Mouse (Mus musculus): ENCODE results near the gene Nmt1. TPM values are rescaled to one million over a fixed set of nuclear protein-coding genes. Genes with fewer than 3 reads are reported as not detected.

Nmt1 gene
- total and polyA plus RNA-seq, 2 experiments from 2014 or later: 46.6 to 47.6 TPM

DNA sequence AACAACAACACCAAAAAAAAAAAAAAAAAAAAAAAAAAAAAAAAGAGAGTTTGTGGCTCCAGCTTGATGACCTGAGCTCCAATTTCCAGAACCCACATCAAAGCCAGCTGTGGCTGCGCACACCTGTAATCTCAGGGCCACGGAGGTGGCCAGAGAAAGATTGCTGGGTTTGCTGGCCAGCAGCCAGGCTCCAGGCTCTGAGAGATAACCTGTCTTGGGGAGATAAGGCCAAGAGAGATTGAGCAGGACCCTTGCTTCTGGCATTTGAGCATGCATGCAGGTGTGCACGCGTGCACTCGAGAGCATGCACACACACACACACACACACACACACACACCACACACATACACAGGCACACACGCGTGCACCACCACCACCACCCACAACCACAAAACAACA lies 65.3 kb downstream of the Nmt1 start:
- Histone ChIP-seq H3K9ac (replicated peaks; ENCODE audit: low read depth, low read length) (no peak overlapping the region), H3K4me1 (ENCODE audit: control insufficient read depth, insufficient read depth) (peaks cover 44% of the 10 kb centered on the region), H3K4me3 (ENCODE audit: low read depth, low read length) (no peak overlapping the region), H3K4me2 (ENCODE audit: low read depth, low read length) (no peak overlapping the region), H3K9me3 (replicated peaks; ENCODE audit: control insufficient read depth, low read length) (no peaks in the 10 kb centered on the region), H3K27ac (ENCODE audit: low read depth) (no peak overlapping the region), H3K27me3 (ENCODE audit: control insufficient read depth, insufficient read depth, low read length) (no peaks in the 10 kb centered on the region), H3K36me3 (replicated peaks; ENCODE audit: control insufficient read depth, insufficient read depth, low read length) (no peaks in the 10 kb centered on the region)
- TF ChIP-seq EP300 (IDR thresholded peaks at IDR 0.05; ENCODE audit: low read depth) (no peak), CTCF (IDR thresholded peaks at IDR 0.05; ENCODE audit: low read depth) (no peak)
- ATAC-seq (ENCODE audit: insufficient read depth, low read depth): no peak
- WGBS: 64% methylated on average over 7 of the region's 7 CpGs
- DNase-seq (ENCODE audit: low spot score): no peak

DNA sequence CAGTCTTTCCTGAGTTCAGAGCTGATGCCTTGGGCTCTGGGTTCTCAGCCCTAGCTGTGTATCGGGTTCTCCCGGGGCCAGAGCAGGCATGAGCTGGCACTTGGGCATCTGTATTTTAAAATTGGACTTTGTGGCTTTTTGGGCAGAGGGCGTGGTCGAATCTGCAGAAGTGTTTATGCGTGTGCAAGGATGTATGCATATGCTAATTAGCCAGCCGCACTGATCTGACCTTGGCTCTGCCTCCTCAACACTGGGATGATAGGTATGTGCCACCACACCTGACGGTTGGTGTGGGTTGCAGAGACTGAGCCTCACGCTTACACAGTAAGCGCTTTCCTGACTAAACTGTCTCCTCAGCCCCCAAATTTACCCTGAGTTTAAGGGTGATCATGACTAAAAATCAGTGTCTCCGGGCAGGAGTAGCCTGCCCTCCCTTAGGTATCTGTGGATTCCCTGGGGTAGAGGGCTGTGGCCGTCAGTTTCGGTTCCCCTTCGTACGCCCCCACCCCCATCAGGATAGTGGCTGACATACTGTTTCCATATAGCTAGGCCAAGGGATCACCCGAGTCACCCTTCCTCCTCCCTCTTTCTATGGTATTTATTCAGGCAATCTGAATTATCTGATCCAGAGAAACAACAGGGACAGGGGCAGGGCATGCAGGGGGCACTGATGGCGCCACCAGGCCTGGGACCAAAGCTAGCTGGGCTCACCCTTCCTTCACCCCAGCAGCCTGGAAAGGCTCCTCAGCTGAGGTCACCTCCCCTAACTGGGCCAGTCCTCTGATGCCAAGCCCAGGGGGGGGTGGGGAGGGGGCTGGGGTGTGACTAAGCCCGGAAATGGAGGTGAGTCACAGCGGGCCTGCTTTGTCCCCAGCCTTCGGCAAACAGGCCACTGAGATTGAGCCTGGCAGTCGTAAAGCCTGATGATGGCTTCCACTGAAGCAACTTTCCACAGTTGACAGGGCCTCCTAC lies 66.2 kb downstream of the Nmt1 start:
- ATAC-seq (ENCODE audit: insufficient read depth, low read depth): peak; percentile 40
- no peak for TF ChIP-seq CTCF (IDR thresholded peaks at IDR 0.05; ENCODE audit: low read depth)
- TF ChIP-seq EP300 (IDR thresholded peaks at IDR 0.05; ENCODE audit: low read depth): no peak
- Histone ChIP-seq H3K27ac (ENCODE audit: low read depth) (peak overlapping the region; percentile 97), H3K4me2 (ENCODE audit: low read depth, low read length) (no peak overlapping the region), H3K9me3 (replicated peaks; ENCODE audit: control insufficient read depth, low read length) (no peaks in the 10 kb centered on the region), H3K4me3 (ENCODE audit: low read depth, low read length) (no peak overlapping the region), H3K27me3 (ENCODE audit: control insufficient read depth, insufficient read depth, low read length) (no peaks in the 10 kb centered on the region), H3K9ac (replicated peaks; ENCODE audit: low read depth, low read length) (peak overlapping the region; percentile 30; the same call in 1 of the 2 replicates), H3K4me1 (ENCODE audit: control insufficient read depth, insufficient read depth) (peaks cover 52% of the 10 kb centered on the region), H3K36me3 (replicated peaks; ENCODE audit: control insufficient read depth, insufficient read depth, low read length) (no peaks in the 10 kb centered on the region)
- WGBS: 56% methylated on average over 20 of the region's 20 CpGs
- DNase-seq (ENCODE audit: low spot score): peak; percentile 68

DNA sequence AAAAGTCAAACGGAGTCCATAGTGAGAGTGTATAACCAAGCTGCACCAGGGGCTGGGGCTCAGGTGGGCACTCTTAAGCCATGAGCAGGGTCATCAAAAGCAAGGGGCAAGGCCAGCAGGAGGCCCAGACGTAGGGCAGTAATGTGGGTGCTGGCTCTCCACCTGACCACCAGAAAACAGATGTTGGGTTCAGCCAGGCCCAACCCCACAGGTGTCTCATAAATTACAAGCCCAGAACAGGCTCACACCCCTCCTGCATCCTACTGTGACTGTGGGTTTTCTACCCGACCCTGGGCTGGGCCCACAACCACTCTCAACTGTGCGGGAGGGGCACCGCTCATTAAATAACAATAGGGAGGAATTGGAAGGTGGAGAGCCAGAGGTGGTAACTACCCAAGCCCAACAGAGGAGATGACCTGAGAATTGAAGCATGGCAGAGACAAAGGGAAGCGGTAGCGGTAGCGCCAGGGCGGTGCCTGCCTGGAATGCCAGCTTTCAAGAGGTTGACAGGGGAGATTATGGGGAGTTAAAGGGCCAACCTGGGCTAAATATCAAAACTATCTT lies 67.2 kb downstream of the Nmt1 start:
- H3K4me1 ChIP-seq (ENCODE audit: control insufficient read depth, insufficient read depth): peaks cover 53% of the 10 kb centered on the region
- H3K36me3 ChIP-seq (replicated peaks; ENCODE audit: control insufficient read depth, insufficient read depth, low read length): no peaks in the 10 kb centered on the region
- H3K4me2 ChIP-seq (ENCODE audit: low read depth, low read length): no peak overlapping the region

GRCm38 (mm10) chr11:103095801-103096200 lies 67.8 kb downstream of the Nmt1 start:
- Histone ChIP-seq H3K36me3 (replicated peaks; ENCODE audit: control insufficient read depth, insufficient read depth, low read length) (no peaks in the 10 kb centered on the region), H3K27ac (ENCODE audit: low read depth) (peak overlapping the region; percentile 97), H3K4me1 (ENCODE audit: control insufficient read depth, insufficient read depth) (peaks cover 58% of the 10 kb centered on the region), H3K9ac (replicated peaks; ENCODE audit: low read depth, low read length) (no peak overlapping the region), H3K4me3 (ENCODE audit: low read depth, low read length) (no peak overlapping the region), H3K4me2 (ENCODE audit: low read depth, low read length) (no peak overlapping the region), H3K27me3 (ENCODE audit: control insufficient read depth, insufficient read depth, low read length) (no peaks in the 10 kb centered on the region), H3K9me3 (replicated peaks; ENCODE audit: control insufficient read depth, low read length) (no peaks in the 10 kb centered on the region)
- TF ChIP-seq CTCF (IDR thresholded peaks at IDR 0.05; ENCODE audit: low read depth) (no peak), EP300 (IDR thresholded peaks at IDR 0.05; ENCODE audit: low read depth) (peak; percentile 48)
- ATAC-seq (ENCODE audit: insufficient read depth, low read depth) (no peak), DNase-seq (ENCODE audit: low spot score) (no peak)
- WGBS: 39% methylated on average over 6 of the region's 6 CpGs

More for the DNA sequence above, 67.2 kb downstream of the Nmt1 start:
- no peak for TF ChIP-seq EP300 (IDR thresholded peaks at IDR 0.05; ENCODE audit: low read depth)
- TF ChIP-seq CTCF (IDR thresholded peaks at IDR 0.05; ENCODE audit: low read depth): no peak
- H3K4me3 ChIP-seq (ENCODE audit: low read depth, low read length): no peak overlapping the region
- H3K27ac ChIP-seq (ENCODE audit: low read depth): peak overlapping the region; percentile 97
- H3K9me3 ChIP-seq (replicated peaks; ENCODE audit: control insufficient read depth, low read length): no peaks in the 10 kb centered on the region
- ATAC-seq (ENCODE audit: insufficient read depth, low read depth) (no peak), DNase-seq (ENCODE audit: low spot score) (no peak)
- H3K9ac ChIP-seq (replicated peaks; ENCODE audit: low read depth, low read length): no peak overlapping the region
- WGBS: 74% methylated on average over 9 of the region's 9 CpGs
- H3K27me3 ChIP-seq (ENCODE audit: control insufficient read depth, insufficient read depth, low read length): no peaks in the 10 kb centered on the region

DNA sequence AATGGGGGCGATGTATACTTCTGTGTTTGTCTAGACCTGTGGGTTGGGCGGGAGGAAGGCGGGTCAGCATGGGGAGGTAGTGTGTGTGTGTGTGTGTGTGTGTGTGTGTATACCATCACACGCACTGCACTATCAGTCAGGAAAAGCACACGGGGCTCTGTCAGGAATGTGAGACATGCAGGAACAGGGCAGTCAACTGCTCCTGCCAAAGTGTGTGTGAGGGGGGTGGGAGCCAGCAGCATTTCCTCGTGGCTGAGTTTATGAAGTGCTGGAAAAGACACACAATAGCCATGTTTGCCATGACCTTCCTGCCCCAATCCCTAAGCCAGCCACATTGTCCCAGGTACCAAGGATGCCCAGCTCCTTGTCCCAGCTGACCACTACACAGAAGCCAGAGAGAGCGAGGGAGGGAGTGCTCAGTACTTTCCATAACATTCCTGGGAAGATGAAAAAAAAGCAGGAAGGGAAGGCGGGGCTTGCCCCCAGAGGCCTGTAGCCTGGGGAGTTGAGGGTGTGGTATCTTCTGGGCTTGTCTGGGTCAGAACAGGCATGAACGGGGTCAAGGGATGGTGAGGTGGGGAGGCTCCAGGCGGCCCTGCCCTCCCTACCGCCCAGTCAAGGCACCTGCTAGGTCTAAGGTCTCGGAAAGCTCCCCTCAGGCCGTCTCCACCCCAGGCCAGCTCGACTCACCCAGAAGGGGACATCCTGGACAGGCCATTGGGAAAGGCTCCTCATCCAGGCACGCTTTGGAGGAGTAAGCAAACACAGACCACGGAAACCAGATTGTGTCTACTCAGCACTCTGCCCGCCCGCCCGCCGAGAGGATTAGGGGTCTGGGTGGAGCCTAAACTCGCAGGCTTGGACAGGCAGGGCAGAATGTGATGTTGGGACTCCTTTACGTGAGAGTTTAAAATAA lies 69.2 kb downstream of the Nmt1 start:
- Histone ChIP-seq H3K27ac (ENCODE audit: low read depth) (peak overlapping the region; percentile 97), H3K36me3 (replicated peaks; ENCODE audit: control insufficient read depth, insufficient read depth, low read length) (no peaks in the 10 kb centered on the region), H3K27me3 (ENCODE audit: control insufficient read depth, insufficient read depth, low read length) (no peaks in the 10 kb centered on the region), H3K9ac (replicated peaks; ENCODE audit: low read depth, low read length) (peak overlapping the region; percentile 35; the same call in 1 of the 2 replicates), H3K4me2 (ENCODE audit: low read depth, low read length) (peak overlapping the region; percentile 52), H3K4me1 (ENCODE audit: control insufficient read depth, insufficient read depth) (peaks cover 61% of the 10 kb centered on the region), H3K9me3 (replicated peaks; ENCODE audit: control insufficient read depth, low read length) (no peaks in the 10 kb centered on the region), H3K4me3 (ENCODE audit: low read depth, low read length) (peak overlapping the region; percentile 16)
- DNase-seq (ENCODE audit: low spot score): peak; percentile 85
- ATAC-seq (ENCODE audit: insufficient read depth, low read depth): peak; percentile 77
- TF ChIP-seq EP300 (IDR thresholded peaks at IDR 0.05; ENCODE audit: low read depth) (peak; percentile 93), CTCF (IDR thresholded peaks at IDR 0.05; ENCODE audit: low read depth) (no peak)
- WGBS: 9% methylated on average over 22 of the region's 22 CpGs
